Mouse (Mus musculus): ENCODE measurements at regions not wholly inside any gene's neighbourhood (a gene's known extent, or its start where the extent isn't known, plus 50 kb on each side); places are given as distances from the start of the nearest gene placed in this dataset.

DNA sequence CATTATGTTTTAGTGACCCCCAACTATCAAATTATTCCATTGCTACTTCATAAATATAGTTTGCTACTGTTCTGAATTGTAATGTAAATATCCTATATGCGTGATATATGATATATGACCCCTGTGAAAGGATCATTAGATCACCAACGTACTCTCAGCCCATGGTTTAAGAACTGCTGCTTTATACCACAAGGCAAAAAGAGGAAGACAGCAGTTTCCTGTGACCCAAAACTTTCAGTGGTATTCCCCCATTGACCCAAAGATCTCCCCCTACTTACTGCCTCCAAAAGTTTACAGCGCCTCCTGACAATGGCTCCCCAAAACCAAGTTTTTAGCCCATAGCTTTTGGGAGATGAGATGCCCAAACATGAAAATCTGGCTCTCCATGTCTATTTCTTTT is 177.8 kb upstream of the Ghitm start:
- TF ChIP-seq CTCF (IDR thresholded peaks at IDR 0.05; ENCODE audit: low read depth) (no peak), EP300 (IDR thresholded peaks at IDR 0.05; ENCODE audit: low read depth) (no peak)
